Mouse (Mus musculus): ENCODE measurements around the gene Slit1. TPM values are rescaled to one million over a fixed set of nuclear protein-coding genes. Genes with fewer than 3 reads are reported as not detected.

Gene Slit1
- total and polyA plus RNA-seq, 3 experiments: 0.16 to 0.30 TPM; not detected in 1

DNA sequence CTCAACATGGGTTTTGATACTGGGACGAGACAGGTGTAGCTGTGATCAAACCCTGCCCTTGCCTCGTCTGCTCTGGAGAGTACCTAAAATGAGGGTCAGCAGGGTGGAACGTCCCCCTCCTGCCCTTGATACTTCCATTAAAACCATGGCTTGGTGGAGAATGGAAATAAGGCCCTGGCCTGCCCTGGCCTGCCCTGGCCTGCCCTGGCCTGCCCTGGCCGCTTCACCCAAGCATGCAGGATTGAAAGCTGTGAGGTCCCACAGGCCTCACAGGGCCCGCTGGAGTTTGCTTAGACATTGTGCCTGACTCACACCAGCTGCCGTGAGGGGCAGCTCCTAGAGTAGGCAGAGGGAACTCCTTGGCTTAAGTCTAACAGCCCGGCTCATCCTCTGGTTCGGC is 55.6 kb downstream of the Slit1 start:
- Histone ChIP-seq H3K79me2 (replicated peaks; ENCODE audit: control insufficient read depth, extremely low read depth, insufficient read depth, poor library complexity, severe bottlenecking) (no peaks in the 10 kb centered on the region), H3K4me2 (ENCODE audit: insufficient read depth, low read depth, poor library complexity, severe bottlenecking) (no peak overlapping the region), H3K9ac (ENCODE audit: insufficient read depth, low read depth) (no peak overlapping the region), H3K36me3 (replicated peaks in 1 of 2; ENCODE audit: control insufficient read depth in 1 of 2, insufficient read depth in 1 of 2, low read length in 1 of 2) (no peaks in the 10 kb centered on the region), H3K27ac (ENCODE audit: insufficient read depth, low read depth) (no peak overlapping the region), H3K4me1 (ENCODE audit: control insufficient read depth in 1 of 2, insufficient read depth in 2 of 2) (peaks cover 7% of the 10 kb centered on the region in 2 experiments), H3K27me3 (replicated peaks) (peaks cover 44% of the 10 kb centered on the region), H3K9me3 (replicated peaks; ENCODE audit: low read length) (no peaks in the 10 kb centered on the region), H3K4me3 (replicated peaks in 1 of 3; ENCODE audit: low read depth in 2 of 3, low read length in 2 of 3, poor library complexity in 1 of 3) (no peak overlapping the region)
- no peak for DNase-seq (ENCODE audit: extremely low read depth)
- TF ChIP-seq CHD1 (IDR thresholded peaks at IDR 0.05; ENCODE audit: low read depth, low read length) (peak; percentile 92), MYC (IDR thresholded peaks at IDR 0.05; ENCODE audit: low read depth, low read length) (no peak)
- in situ Hi-C loops (cut with MboI; ENCODE audit: low pct_ligation_motif_present, low pct_unique_long_range_greater_than_20kb, low sequenced_read_pairs) (no loop called here), dilution Hi-C loops (cut with MboI; ENCODE audit: extremely low pct_ligation_motif_present, extremely low pct_unique_long_range_greater_than_20kb, low sequenced_read_pairs) (no loop called here)

DNA sequence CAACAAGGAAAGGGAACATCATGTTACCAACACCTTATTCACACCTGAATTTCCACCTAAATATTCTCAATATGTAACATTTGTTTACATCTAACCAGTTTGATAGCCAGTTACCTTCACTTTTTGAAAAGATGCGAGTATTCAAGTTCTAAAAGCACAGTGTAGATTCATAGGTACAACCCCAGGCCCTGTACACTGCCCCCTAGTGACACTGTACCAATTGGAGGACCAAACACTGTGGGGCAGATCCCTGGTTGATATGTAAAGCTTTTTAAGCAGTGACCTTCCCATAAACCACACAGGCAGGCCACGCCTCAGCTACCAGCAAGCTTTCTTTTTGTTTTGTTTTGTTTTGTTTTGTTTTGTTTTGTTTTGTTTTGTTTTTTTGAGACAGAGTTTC is 57.3 kb downstream of the Slit1 start:
- H3K4me3 ChIP-seq (replicated peaks in 1 of 3; ENCODE audit: low read depth in 2 of 3, low read length in 2 of 3, poor library complexity in 1 of 3): no peak overlapping the region
- dilution Hi-C loops (cut with MboI; ENCODE audit: extremely low pct_ligation_motif_present, extremely low pct_unique_long_range_greater_than_20kb, low sequenced_read_pairs): no loop called here
- H3K27me3 ChIP-seq (replicated peaks): peaks cover 40% of the 10 kb centered on the region
- H3K4me1 ChIP-seq (ENCODE audit: control insufficient read depth in 1 of 2, insufficient read depth in 2 of 2): peaks cover 7% of the 10 kb centered on the region in 2 experiments
- H3K36me3 ChIP-seq (replicated peaks in 1 of 2; ENCODE audit: control insufficient read depth in 1 of 2, insufficient read depth in 1 of 2, low read length in 1 of 2): no peaks in the 10 kb centered on the region
- no peaks in the 10 kb centered on the region for H3K9me3 ChIP-seq (replicated peaks; ENCODE audit: low read length)
- no peak overlapping the region for H3K9ac ChIP-seq (ENCODE audit: insufficient read depth, low read depth)
- DNase-seq (ENCODE audit: extremely low read depth): no peak
- TF ChIP-seq CTCF (conservative IDR thresholded peaks at IDR 0.05 in 1 of 2, IDR thresholded peaks at IDR 0.05 in 1 of 2; ENCODE audit: low read depth in 2 of 2, low read length in 2 of 2) (peak; percentile 10 to 60; a peak in 2 of 4 replicates), E2F4 (IDR thresholded peaks at IDR 0.05; ENCODE audit: insufficient replicate concordance, low read depth, low read length) (no peak), GABPA (IDR thresholded peaks at IDR 0.05; ENCODE audit: insufficient replicate concordance, low read depth, low read length) (no peak)
- H3K79me2 ChIP-seq (replicated peaks; ENCODE audit: control insufficient read depth, extremely low read depth, insufficient read depth, poor library complexity, severe bottlenecking): no peaks in the 10 kb centered on the region
- no peak overlapping the region for H3K27ac ChIP-seq (ENCODE audit: insufficient read depth, low read depth)
- H3K4me2 ChIP-seq (ENCODE audit: insufficient read depth, low read depth, poor library complexity, severe bottlenecking): no peak overlapping the region
- in situ Hi-C loops (cut with MboI; ENCODE audit: low pct_ligation_motif_present, low pct_unique_long_range_greater_than_20kb, low sequenced_read_pairs): no loop called here

DNA sequence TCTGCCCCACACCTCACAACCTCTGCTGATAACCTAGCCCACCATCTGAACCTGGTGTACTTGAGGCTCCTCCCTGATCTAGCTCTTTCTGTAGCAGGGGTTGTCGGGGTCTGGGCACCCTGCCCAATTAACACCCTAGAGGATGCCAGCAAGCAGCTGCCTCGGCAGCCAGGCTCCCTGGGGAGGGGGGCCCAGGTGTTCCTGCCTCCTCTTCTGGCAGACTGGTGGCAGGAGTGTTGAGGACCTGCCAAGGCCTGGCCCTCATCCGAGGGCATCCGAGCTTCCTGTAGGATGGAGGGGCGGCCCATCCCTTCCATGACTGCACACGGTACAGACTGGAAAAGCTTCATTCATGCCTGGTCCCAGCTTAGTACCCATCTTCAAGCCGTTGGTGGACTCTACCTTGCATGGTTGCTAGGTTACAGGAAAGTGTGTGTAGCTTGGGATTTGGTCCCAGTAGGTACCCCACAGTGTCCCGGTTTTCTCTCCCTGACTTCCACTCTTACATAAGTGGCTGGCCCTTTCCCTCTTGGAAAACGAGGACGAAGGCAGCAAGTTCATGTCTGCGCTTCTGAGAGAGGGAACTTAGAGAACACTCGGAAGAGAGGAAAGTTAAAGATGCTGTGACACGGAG is 57.9 kb downstream of the Slit1 start:
- no peaks in the 10 kb centered on the region for H3K9me3 ChIP-seq (replicated peaks; ENCODE audit: low read length)
- in situ Hi-C loops (cut with MboI; ENCODE audit: low pct_ligation_motif_present, low pct_unique_long_range_greater_than_20kb, low sequenced_read_pairs): no loop called here

More for the DNA sequence above, 57.9 kb downstream of the Slit1 start:
- H3K9ac ChIP-seq (ENCODE audit: insufficient read depth, low read depth): no peak overlapping the region
- dilution Hi-C loops (cut with MboI; ENCODE audit: extremely low pct_ligation_motif_present, extremely low pct_unique_long_range_greater_than_20kb, low sequenced_read_pairs): no loop called here
- H3K4me2 ChIP-seq (ENCODE audit: insufficient read depth, low read depth, poor library complexity, severe bottlenecking): no peak overlapping the region
- H3K27me3 ChIP-seq (replicated peaks): peaks cover 37% of the 10 kb centered on the region
- H3K36me3 ChIP-seq (replicated peaks in 1 of 2; ENCODE audit: control insufficient read depth in 1 of 2, insufficient read depth in 1 of 2, low read length in 1 of 2): no peaks in the 10 kb centered on the region
- DNase-seq (ENCODE audit: extremely low read depth): no peak
- no peak overlapping the region for H3K27ac ChIP-seq (ENCODE audit: insufficient read depth, low read depth)
- H3K4me1 ChIP-seq (ENCODE audit: control insufficient read depth in 1 of 2, insufficient read depth in 2 of 2): peaks cover 6 to 7% of the 10 kb centered on the region in 2 experiments
- H3K4me3 ChIP-seq (replicated peaks in 1 of 3; ENCODE audit: low read depth in 2 of 3, low read length in 2 of 3, poor library complexity in 1 of 3): no peak overlapping the region
- no peak for TF ChIP-seq JUN (IDR thresholded peaks at IDR 0.05; ENCODE audit: insufficient read depth, low read depth, low read length)
- no peak for TF ChIP-seq IRF4 (IDR thresholded peaks at IDR 0.05; ENCODE audit: low read depth, low read length)
- no peak for TF ChIP-seq MEF2A (IDR thresholded peaks at IDR 0.05; ENCODE audit: borderline replicate concordance, low read depth, low read length)
- no peak for TF ChIP-seq USF2 (conservative IDR thresholded peaks at IDR 0.05; ENCODE audit: low read depth, low read length)
- no peak for TF ChIP-seq UBTF (IDR thresholded peaks at IDR 0.05; ENCODE audit: low read depth, low read length)
- TF ChIP-seq CTCF (conservative IDR thresholded peaks at IDR 0.05 in 1 of 2, IDR thresholded peaks at IDR 0.05 in 1 of 2; ENCODE audit: low read depth in 2 of 2, low read length in 2 of 2): no peak
- H3K79me2 ChIP-seq (replicated peaks; ENCODE audit: control insufficient read depth, extremely low read depth, insufficient read depth, poor library complexity, severe bottlenecking): no peaks in the 10 kb centered on the region

All from CH12.LX (cell line).